Mouse (Mus musculus) cerebellum, postnatal 36 days (tissue): Measurements from ENCODE around the gene Prss29.

Experiments used
- DNase-seq, 2 experiments: peaks; one replicate each; pipeline ENCODE4 v3.0.0; 2021 to 2022; ENCODE audit warnings: mixed read lengths in 2 of 2

Prss29 gene

DNA sequence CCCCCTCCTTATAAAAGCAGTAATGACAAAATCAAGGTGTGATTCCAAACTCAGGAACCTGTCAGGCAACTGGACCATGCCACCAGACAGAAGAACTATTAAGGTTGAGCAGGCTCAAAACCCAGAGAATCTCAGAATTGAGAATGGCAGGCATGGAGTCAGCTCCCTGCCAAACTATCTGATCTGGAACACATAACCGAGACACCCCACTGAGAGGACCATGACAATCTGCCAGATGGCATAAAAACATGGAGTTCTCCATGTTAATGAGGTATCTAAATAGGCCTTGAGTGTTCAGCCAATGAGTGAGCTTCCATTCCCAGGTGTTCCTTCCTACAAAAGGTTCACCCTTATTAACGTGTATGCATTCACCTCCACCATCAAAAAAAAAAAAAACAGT, 42.8 kb downstream of the Prss29 start:
- no peak for DNase-seq

DNA sequence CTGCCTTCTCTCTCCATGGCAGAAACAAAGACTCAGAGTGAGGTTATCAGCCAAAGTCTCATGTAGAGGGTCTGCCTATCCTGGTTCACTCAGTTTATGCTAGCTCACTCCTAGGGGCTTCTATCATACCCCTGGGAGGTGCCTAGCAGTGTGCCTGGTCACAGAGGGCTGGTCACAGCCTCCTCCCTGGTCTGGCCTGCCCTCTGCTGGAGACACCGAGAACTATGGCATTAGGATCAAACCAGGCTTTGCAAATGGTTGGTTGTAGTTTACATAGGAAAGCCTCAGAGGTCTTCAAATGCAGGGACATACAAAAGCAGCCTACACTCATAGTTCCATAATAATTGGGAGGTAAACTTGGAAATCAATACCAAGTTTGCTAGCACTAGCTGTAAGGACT, 45.3 kb downstream of the Prss29 start:
- DNase-seq = peak; percentile 30 to 37

DNA sequence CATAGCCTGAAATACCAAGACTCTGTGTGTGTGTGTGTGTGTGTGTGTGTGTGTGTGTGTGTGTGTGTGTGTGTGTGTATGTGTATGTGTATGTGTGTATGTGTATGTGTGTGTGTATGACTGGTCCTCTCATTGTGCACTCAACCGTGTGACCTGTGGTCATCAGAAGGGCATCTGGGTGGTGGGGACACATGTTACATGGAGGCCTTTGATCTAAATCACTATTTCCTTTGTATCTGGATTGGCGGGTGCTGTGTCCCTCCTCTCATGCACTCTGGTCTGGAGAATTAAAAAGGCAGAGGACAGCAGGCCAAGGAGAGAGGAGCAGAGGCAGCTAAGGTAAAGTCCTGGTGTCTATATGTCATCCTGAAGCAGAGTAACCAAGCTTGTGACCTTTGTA, 47.6 kb downstream of the Prss29 start, which contains the start of gene Tpsb2:
Tpsb2 (plus strand) TSS at position 301 of the 400 bp plus-strand sequence.
- no peak for DNase-seq

DNA sequence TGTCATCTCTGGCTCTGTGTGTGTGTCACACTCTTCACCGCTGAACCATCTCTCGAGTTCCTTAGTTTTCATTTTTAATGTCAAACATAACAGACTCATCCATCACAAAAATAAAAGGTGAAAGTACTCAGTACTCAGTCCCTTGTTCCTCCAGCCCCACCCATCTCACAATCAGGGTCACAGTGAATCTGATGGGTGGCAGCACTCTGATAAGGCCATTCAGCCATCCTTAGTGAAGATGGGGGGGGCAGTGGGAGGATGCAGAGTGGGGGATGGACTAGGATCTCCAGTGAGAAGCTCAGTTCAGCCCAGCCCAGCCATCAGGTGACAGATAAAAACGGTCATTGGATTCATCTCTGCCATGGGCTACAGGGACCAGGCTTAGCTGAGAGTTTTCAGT, 50.5 kb downstream of the Prss29 start, which contains the start of gene Tpsg1:
Tpsg1 (plus strand) TSS at position 301 of the 400 bp plus-strand sequence.
- no peak for DNase-seq
